Mouse (Mus musculus): ENCODE results near the gene Psme2b. TPM values are rescaled to one million over a fixed set of nuclear protein-coding genes. Genes with fewer than 3 reads are reported as not detected.
"Not testable (repeated sequence)": the region's sequence is repeated elsewhere in the genome, so short reads cannot be mapped to it uniquely, and the experiment has no call there.

Gene Psme2b
- total and polyA plus RNA-seq, 3 experiments, result 6.2 to 6.6 TPM; not detected in 1

- DNase-seq (ENCODE audit: low read depth, low spot score); H3K79me2 ChIP-seq (ENCODE audit: control insufficient read depth, insufficient read depth, low read length, poor library complexity); H3K27ac ChIP-seq (ENCODE audit: control insufficient read depth, low read depth, low read length); H3K4me1 ChIP-seq (ENCODE audit: control insufficient read depth in 1 of 2, insufficient read depth in 2 of 2, low read length in 2 of 2); H3K9me3 ChIP-seq (replicated peaks; ENCODE audit: insufficient read depth, low read length); H3K27me3 ChIP-seq (ENCODE audit: control insufficient read depth in 1 of 2, insufficient read depth in 2 of 2, low read length in 2 of 2); H3K4me3 ChIP-seq (ENCODE audit: control insufficient read depth in 1 of 2, insufficient read depth in 1 of 2, low read depth in 2 of 2, low read length in 2 of 2); H3K9ac ChIP-seq (ENCODE audit: control insufficient read depth, low read depth, low read length, poor library complexity, severe bottlenecking); H3K36me3 ChIP-seq (ENCODE audit: control insufficient read depth in 1 of 2, insufficient read depth in 2 of 2, low read length in 2 of 2): not testable (repeated sequence)
Observed at GRCm38 (mm10) chr11:48980052-48980451, 34.1 kb upstream of the Psme2b start.

GRCm38 (mm10) chr11:48979251-48979650, 33.3 kb upstream of the Psme2b start, which contains the start of gene 9930111J21Rik1:
9930111J21Rik1 (minus strand) TSS chr11:48979398.
- not testable (repeated sequence) for H3K27ac ChIP-seq (ENCODE audit: control insufficient read depth, low read depth, low read length); DNase-seq (ENCODE audit: low read depth, low spot score); H3K27me3 ChIP-seq (ENCODE audit: control insufficient read depth in 1 of 2, insufficient read depth in 2 of 2, low read length in 2 of 2); H3K4me1 ChIP-seq (ENCODE audit: control insufficient read depth in 1 of 2, insufficient read depth in 2 of 2, low read length in 2 of 2); H3K36me3 ChIP-seq (ENCODE audit: control insufficient read depth in 1 of 2, insufficient read depth in 2 of 2, low read length in 2 of 2); H3K4me3 ChIP-seq (ENCODE audit: control insufficient read depth in 1 of 2, insufficient read depth in 1 of 2, low read depth in 2 of 2, low read length in 2 of 2); H3K9me3 ChIP-seq (replicated peaks; ENCODE audit: insufficient read depth, low read length); H3K9ac ChIP-seq (ENCODE audit: control insufficient read depth, low read depth, low read length, poor library complexity, severe bottlenecking); H3K79me2 ChIP-seq (ENCODE audit: control insufficient read depth, insufficient read depth, low read length, poor library complexity)

GRCm38 (mm10) chr11:48978240-48978939, 32.4 kb upstream of the Psme2b start, which contains the start of gene Olfr56:
Olfr56 (plus strand) TSS chr11:48978889.
- DNase-seq (ENCODE audit: low read depth, low spot score); H3K9ac ChIP-seq (ENCODE audit: control insufficient read depth, low read depth, low read length, poor library complexity, severe bottlenecking); H3K36me3 ChIP-seq (ENCODE audit: control insufficient read depth in 1 of 2, insufficient read depth in 2 of 2, low read length in 2 of 2); H3K4me1 ChIP-seq (ENCODE audit: control insufficient read depth in 1 of 2, insufficient read depth in 2 of 2, low read length in 2 of 2); H3K79me2 ChIP-seq (ENCODE audit: control insufficient read depth, insufficient read depth, low read length, poor library complexity); H3K4me3 ChIP-seq (ENCODE audit: control insufficient read depth in 1 of 2, insufficient read depth in 1 of 2, low read depth in 2 of 2, low read length in 2 of 2); H3K9me3 ChIP-seq (replicated peaks; ENCODE audit: insufficient read depth, low read length); H3K27ac ChIP-seq (ENCODE audit: control insufficient read depth, low read depth, low read length); H3K27me3 ChIP-seq (ENCODE audit: control insufficient read depth in 1 of 2, insufficient read depth in 2 of 2, low read length in 2 of 2): not testable (repeated sequence)

GRCm38 (mm10) chr11:48974686-48975085, 28.7 kb upstream of the Psme2b start:
- not testable (repeated sequence) for H3K4me1 ChIP-seq (ENCODE audit: control insufficient read depth in 1 of 2, insufficient read depth in 2 of 2, low read length in 2 of 2); H3K4me3 ChIP-seq (ENCODE audit: control insufficient read depth in 1 of 2, insufficient read depth in 1 of 2, low read depth in 2 of 2, low read length in 2 of 2); DNase-seq (ENCODE audit: low read depth, low spot score); H3K27ac ChIP-seq (ENCODE audit: control insufficient read depth, low read depth, low read length); H3K9ac ChIP-seq (ENCODE audit: control insufficient read depth, low read depth, low read length, poor library complexity, severe bottlenecking); H3K27me3 ChIP-seq (ENCODE audit: control insufficient read depth in 1 of 2, insufficient read depth in 2 of 2, low read length in 2 of 2); H3K79me2 ChIP-seq (ENCODE audit: control insufficient read depth, insufficient read depth, low read length, poor library complexity); H3K9me3 ChIP-seq (replicated peaks; ENCODE audit: insufficient read depth, low read length); H3K36me3 ChIP-seq (ENCODE audit: control insufficient read depth in 1 of 2, insufficient read depth in 2 of 2, low read length in 2 of 2)

- H3K4me3 ChIP-seq (ENCODE audit: control insufficient read depth in 1 of 2, insufficient read depth in 1 of 2, low read depth in 2 of 2, low read length in 2 of 2); H3K4me1 ChIP-seq (ENCODE audit: control insufficient read depth in 1 of 2, insufficient read depth in 2 of 2, low read length in 2 of 2); H3K27ac ChIP-seq (ENCODE audit: control insufficient read depth, low read depth, low read length); DNase-seq (ENCODE audit: low read depth, low spot score); H3K9ac ChIP-seq (ENCODE audit: control insufficient read depth, low read depth, low read length, poor library complexity, severe bottlenecking); H3K9me3 ChIP-seq (replicated peaks; ENCODE audit: insufficient read depth, low read length); H3K36me3 ChIP-seq (ENCODE audit: control insufficient read depth in 1 of 2, insufficient read depth in 2 of 2, low read length in 2 of 2); H3K79me2 ChIP-seq (ENCODE audit: control insufficient read depth, insufficient read depth, low read length, poor library complexity); H3K27me3 ChIP-seq (ENCODE audit: control insufficient read depth in 1 of 2, insufficient read depth in 2 of 2, low read length in 2 of 2): not testable (repeated sequence)
Observed at GRCm38 (mm10) chr11:48939286-48939685, 6.7 kb downstream of the Psme2b start.

- H3K79me2 ChIP-seq (ENCODE audit: control insufficient read depth, insufficient read depth, low read length, poor library complexity); DNase-seq (ENCODE audit: low read depth, low spot score); H3K4me3 ChIP-seq (ENCODE audit: control insufficient read depth in 1 of 2, insufficient read depth in 1 of 2, low read depth in 2 of 2, low read length in 2 of 2); H3K9ac ChIP-seq (ENCODE audit: control insufficient read depth, low read depth, low read length, poor library complexity, severe bottlenecking); H3K36me3 ChIP-seq (ENCODE audit: control insufficient read depth in 1 of 2, insufficient read depth in 2 of 2, low read length in 2 of 2); H3K27ac ChIP-seq (ENCODE audit: control insufficient read depth, low read depth, low read length); H3K4me1 ChIP-seq (ENCODE audit: control insufficient read depth in 1 of 2, insufficient read depth in 2 of 2, low read length in 2 of 2); H3K27me3 ChIP-seq (ENCODE audit: control insufficient read depth in 1 of 2, insufficient read depth in 2 of 2, low read length in 2 of 2); H3K9me3 ChIP-seq (replicated peaks; ENCODE audit: insufficient read depth, low read length): not testable (repeated sequence)
Observed at GRCm38 (mm10) chr11:48935291-48935690, 10.7 kb downstream of the Psme2b start.

GRCm38 (mm10) chr11:48933923-48934322, 12.1 kb downstream of the Psme2b start:
- not testable (repeated sequence) for H3K4me3 ChIP-seq (ENCODE audit: control insufficient read depth in 1 of 2, insufficient read depth in 1 of 2, low read depth in 2 of 2, low read length in 2 of 2); H3K79me2 ChIP-seq (ENCODE audit: control insufficient read depth, insufficient read depth, low read length, poor library complexity); H3K27me3 ChIP-seq (ENCODE audit: control insufficient read depth in 1 of 2, insufficient read depth in 2 of 2, low read length in 2 of 2); DNase-seq (ENCODE audit: low read depth, low spot score); H3K9ac ChIP-seq (ENCODE audit: control insufficient read depth, low read depth, low read length, poor library complexity, severe bottlenecking); H3K9me3 ChIP-seq (replicated peaks; ENCODE audit: insufficient read depth, low read length); H3K4me1 ChIP-seq (ENCODE audit: control insufficient read depth in 1 of 2, insufficient read depth in 2 of 2, low read length in 2 of 2); H3K27ac ChIP-seq (ENCODE audit: control insufficient read depth, low read depth, low read length); H3K36me3 ChIP-seq (ENCODE audit: control insufficient read depth in 1 of 2, insufficient read depth in 2 of 2, low read length in 2 of 2)

All from MEL (cell line).